Mouse (Mus musculus): Measurements from ENCODE around the gene Dnal1.

- no peak for TF ChIP-seq GATA1 (IDR thresholded peaks at IDR 0.05; ENCODE audit: borderline replicate concordance, low read length)
- no peak for TF ChIP-seq FLI1 (IDR thresholded peaks at IDR 0.05; ENCODE audit: low read length)
Measured at GRCm38 (mm10) chr12:84148622-84149012, 34.5 kb downstream of the Dnal1 start.

Data from megakaryocyte, embryonic 14.5 days (primary cell).